Mouse (Mus musculus): ENCODE data around the gene Atf7. TPM values are rescaled to one million over a fixed set of nuclear protein-coding genes. Genes with fewer than 3 reads are reported as not detected.

Gene Atf7
- polyA plus RNA-seq, 1 experiment from 2014 or later, result 23.6 TPM

DNA sequence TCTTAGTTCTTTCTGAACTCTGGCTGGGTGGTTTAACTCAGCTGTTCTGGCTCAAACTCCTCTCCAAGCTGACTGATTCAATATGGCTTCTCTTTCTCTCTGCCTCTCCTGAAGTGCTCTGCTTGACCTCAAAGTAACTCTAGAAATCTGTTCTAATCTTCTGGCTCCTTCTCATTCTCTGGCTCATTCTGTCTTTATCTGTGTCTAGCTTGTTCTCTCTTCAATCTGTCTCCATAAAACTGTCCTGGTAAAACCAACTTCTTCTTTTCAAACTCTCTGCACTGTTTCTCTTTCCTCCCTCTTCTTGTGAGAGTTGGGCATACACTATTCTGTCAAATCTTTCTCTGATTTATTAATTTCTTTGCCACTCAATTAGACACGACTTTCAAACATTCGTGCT, 57.4 kb downstream of the Atf7 start:
- Histone ChIP-seq H3K9me3 (replicated peaks) (no peaks in the 10 kb centered on the region), H3K4me2 (replicated peaks) (no peak overlapping the region), H3K4me3 (no peak overlapping the region), H3K27me3 (no peaks in the 10 kb centered on the region), H3K4me1 (no peaks in the 10 kb centered on the region), H3K9ac (no peak overlapping the region), H3K27ac (no peak overlapping the region), H3K36me3 (no peaks in the 10 kb centered on the region)
- ATAC-seq (ENCODE audit: low FRiP score), result no peak
- WGBS, result 93% methylated on average over 2 of the region's 2 CpGs

DNA sequence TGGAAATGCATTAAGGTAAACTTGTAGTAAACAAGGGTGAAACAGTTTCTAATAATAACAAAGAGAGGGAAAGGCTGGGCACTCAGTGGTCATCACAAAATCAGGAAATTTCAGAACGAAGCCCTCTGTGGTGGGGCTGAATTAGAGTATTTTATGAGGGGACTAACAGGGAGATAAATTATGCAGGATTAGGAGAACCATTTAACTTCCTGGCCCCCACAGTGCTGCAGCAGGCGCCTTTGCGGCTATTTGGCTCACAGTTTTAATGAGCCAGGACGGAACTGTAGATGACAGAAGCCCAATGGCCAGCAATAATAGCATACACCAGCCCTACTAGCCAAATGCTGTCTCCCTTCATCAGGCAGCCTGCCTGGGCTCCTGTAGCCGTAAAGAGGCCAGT, 61.6 kb downstream of the Atf7 start:
- Histone ChIP-seq H3K36me3 (peaks cover 5% of the 10 kb centered on the region; the same call in 1 of the 2 replicates), H3K4me1 (no peaks in the 10 kb centered on the region), H3K27me3 (no peaks in the 10 kb centered on the region), H3K27ac (no peak overlapping the region), H3K9me3 (replicated peaks) (no peaks in the 10 kb centered on the region), H3K4me3 (no peak overlapping the region), H3K4me2 (replicated peaks) (no peak overlapping the region), H3K9ac (no peak overlapping the region)
- 89% methylated on average over 5 of the region's 5 CpGs for WGBS
- ATAC-seq (ENCODE audit: low FRiP score), result no peak

DNA sequence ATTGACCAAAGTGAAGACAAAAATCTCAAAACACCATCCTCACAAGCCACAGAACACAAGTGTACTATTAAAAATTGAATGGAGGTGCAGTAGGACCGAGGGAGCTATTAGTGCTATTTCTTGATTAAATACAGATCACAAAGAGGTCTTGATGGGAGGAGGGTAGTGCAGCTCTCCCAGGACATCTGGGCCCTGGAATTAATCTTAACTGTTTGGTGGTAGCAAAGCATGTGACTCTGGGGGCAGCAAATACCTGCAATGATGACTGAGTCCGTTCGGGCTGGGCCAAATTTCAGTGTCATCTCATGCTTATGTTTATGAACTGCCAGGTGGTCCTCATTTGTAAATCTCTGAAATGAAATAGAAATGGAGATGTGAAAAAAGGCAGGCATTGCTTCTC, 62.2 kb downstream of the Atf7 start:
- peaks cover 5% of the 10 kb centered on the region; the same call in 1 of the 2 replicates for H3K36me3 ChIP-seq
- no peak for ATAC-seq (ENCODE audit: low FRiP score)
- 90% methylated on average over 3 of the region's 3 CpGs for WGBS
- H3K9me3 ChIP-seq (replicated peaks), result no peaks in the 10 kb centered on the region
- H3K9ac ChIP-seq, result no peak overlapping the region
- H3K27me3 ChIP-seq, result no peaks in the 10 kb centered on the region
- H3K27ac ChIP-seq, result no peak overlapping the region
- H3K4me2 ChIP-seq (replicated peaks), result no peak overlapping the region
- H3K4me3 ChIP-seq, result no peak overlapping the region
- H3K4me1 ChIP-seq, result no peaks in the 10 kb centered on the region

DNA sequence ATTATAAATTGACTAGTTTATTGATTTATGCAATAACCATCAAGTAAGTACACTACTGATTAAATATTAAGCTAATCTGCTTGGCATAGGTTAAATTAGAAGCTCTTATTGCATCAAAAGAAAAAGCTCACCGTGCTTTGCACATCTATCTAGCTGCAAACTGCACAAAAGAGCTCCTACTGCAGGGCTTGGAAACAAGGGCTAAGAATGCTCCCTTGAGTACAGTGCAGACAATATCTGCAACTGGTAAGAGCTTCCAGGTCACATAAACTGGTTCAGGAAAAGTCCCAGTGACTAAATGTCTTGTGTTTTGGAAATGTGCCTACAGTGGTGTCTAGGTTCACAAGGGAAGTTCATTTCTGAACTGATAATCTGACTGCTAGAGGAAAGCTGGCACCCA, 62.8 kb downstream of the Atf7 start:
- no peak overlapping the region for H3K9ac ChIP-seq
- H3K27me3 ChIP-seq, result no peaks in the 10 kb centered on the region
- no peak for ATAC-seq (ENCODE audit: low FRiP score)
- no peak overlapping the region for H3K4me3 ChIP-seq
- peaks cover 5% of the 10 kb centered on the region; the same call in 1 of the 2 replicates for H3K36me3 ChIP-seq
- 90% methylated on average over 1 of the region's 1 CpGs for WGBS
- H3K9me3 ChIP-seq (replicated peaks), result no peaks in the 10 kb centered on the region
- H3K27ac ChIP-seq, result no peak overlapping the region
- H3K4me2 ChIP-seq (replicated peaks), result no peak overlapping the region
- H3K4me1 ChIP-seq, result no peaks in the 10 kb centered on the region

DNA sequence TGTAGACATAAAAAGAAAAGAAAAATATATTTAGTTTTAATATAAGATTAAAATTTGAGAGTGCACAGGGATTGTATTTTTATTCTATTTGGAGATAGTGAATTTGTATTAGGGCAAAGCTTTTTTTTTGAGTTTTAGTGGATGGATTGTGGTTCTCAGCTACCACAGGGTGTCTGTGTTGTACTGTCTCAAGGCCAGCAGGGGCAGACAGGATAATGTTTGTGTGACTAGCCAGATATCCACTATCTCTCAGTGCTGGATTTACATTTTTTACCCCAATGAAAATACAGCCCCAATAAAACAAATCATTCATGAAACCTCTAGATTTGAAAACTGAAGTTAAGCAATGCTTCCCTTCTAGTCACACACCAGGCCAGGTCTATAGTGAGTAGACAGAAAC, 67.7 kb downstream of the Atf7 start:
- H3K27me3 ChIP-seq, result no peaks in the 10 kb centered on the region
- H3K4me2 ChIP-seq (replicated peaks), result no peak overlapping the region
- no peak overlapping the region for H3K27ac ChIP-seq
- H3K9ac ChIP-seq, result no peak overlapping the region
- H3K4me1 ChIP-seq, result no peaks in the 10 kb centered on the region
- no peak for ATAC-seq (ENCODE audit: low FRiP score)
- H3K4me3 ChIP-seq, result no peak overlapping the region
- no peaks in the 10 kb centered on the region for H3K9me3 ChIP-seq (replicated peaks)
- H3K36me3 ChIP-seq, result peaks cover 27% of the 10 kb centered on the region

DNA sequence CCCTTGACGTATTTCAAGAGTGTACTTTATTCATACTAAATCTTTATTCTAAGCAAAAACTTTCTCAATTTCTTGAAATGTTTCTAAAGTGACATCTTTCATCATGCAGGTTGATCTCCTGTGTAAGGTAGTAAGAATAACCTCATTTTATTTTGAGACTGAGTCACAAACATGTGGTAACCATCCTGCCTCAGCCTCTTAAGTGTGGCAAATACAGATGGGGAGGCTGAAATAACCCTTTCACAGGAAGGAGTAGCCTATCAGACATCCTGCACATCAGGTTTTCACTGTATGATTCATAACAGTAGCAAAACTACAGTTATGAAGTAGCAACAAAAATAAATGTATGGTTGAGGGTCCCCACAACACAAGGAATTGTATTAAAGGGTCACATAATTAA, 69.7 kb downstream of the Atf7 start:
- no peak overlapping the region for H3K4me3 ChIP-seq
- H3K9ac ChIP-seq, result no peak overlapping the region
- peaks cover 37% of the 10 kb centered on the region for H3K36me3 ChIP-seq
- no peak overlapping the region for H3K4me2 ChIP-seq (replicated peaks)
- ATAC-seq (ENCODE audit: low FRiP score), result no peak
- 98% methylated on average over 1 of the region's 1 CpGs for WGBS
- no peaks in the 10 kb centered on the region for H3K4me1 ChIP-seq
- no peaks in the 10 kb centered on the region for H3K9me3 ChIP-seq (replicated peaks)
- no peak overlapping the region for H3K27ac ChIP-seq
- H3K27me3 ChIP-seq, result no peaks in the 10 kb centered on the region

DNA sequence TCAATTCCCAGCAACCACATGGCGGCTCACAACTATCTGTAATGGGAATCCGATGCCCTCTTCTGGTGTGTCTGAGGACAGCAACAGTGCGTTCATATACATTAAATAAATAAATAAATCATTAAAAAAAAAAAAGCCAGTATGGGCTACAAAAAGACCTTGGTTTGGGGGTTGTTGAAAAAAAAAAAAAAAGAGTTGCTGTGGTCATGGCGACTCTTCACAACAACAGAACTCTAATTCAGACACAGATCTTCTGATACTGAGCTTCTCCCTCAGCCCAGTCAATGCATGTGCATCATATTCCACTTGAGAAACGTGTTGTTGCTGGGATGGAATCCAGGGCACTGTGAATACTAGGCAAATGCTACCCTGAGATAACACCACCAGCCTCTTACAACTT, 72.7 kb downstream of the Atf7 start:
- no peaks in the 10 kb centered on the region for H3K4me1 ChIP-seq
- no peak overlapping the region for H3K27ac ChIP-seq
- H3K9me3 ChIP-seq (replicated peaks), result no peaks in the 10 kb centered on the region
- H3K4me3 ChIP-seq, result no peak overlapping the region
- H3K4me2 ChIP-seq (replicated peaks), result no peak overlapping the region
- no peaks in the 10 kb centered on the region for H3K27me3 ChIP-seq
- H3K9ac ChIP-seq, result no peak overlapping the region
- ATAC-seq (ENCODE audit: low FRiP score), result no peak
- H3K36me3 ChIP-seq, result peaks cover 47% of the 10 kb centered on the region
- 95% methylated on average over 5 of the region's 5 CpGs for WGBS

DNA sequence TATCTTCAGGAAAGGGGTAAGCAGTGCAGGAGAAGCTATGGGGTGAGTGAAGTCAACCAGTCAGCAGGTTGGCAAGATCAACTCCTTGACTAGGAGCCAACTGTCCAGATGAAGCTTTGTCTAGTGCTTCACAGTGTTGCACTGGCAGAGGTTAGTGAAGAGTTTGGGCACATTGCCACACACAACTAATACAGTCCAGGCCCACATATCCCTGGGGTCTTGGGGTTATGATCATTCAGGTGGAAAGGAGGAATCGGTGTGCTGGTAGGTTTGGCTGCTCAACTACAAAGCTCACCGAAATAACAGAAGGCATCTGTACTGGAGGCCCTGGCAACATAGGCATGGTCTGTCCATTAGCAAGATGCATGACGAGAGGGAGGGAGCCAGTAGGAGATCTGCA, 77.8 kb downstream of the Atf7 start:
- Histone ChIP-seq H3K27ac (no peak overlapping the region), H3K4me2 (replicated peaks) (no peak overlapping the region), H3K4me3 (no peak overlapping the region), H3K9me3 (replicated peaks) (no peaks in the 10 kb centered on the region), H3K4me1 (no peaks in the 10 kb centered on the region), H3K27me3 (no peaks in the 10 kb centered on the region), H3K9ac (no peak overlapping the region), H3K36me3 (peaks cover 42% of the 10 kb centered on the region)
- ATAC-seq (ENCODE audit: low FRiP score), result no peak
- 93% methylated on average over 3 of the region's 3 CpGs for WGBS

DNA sequence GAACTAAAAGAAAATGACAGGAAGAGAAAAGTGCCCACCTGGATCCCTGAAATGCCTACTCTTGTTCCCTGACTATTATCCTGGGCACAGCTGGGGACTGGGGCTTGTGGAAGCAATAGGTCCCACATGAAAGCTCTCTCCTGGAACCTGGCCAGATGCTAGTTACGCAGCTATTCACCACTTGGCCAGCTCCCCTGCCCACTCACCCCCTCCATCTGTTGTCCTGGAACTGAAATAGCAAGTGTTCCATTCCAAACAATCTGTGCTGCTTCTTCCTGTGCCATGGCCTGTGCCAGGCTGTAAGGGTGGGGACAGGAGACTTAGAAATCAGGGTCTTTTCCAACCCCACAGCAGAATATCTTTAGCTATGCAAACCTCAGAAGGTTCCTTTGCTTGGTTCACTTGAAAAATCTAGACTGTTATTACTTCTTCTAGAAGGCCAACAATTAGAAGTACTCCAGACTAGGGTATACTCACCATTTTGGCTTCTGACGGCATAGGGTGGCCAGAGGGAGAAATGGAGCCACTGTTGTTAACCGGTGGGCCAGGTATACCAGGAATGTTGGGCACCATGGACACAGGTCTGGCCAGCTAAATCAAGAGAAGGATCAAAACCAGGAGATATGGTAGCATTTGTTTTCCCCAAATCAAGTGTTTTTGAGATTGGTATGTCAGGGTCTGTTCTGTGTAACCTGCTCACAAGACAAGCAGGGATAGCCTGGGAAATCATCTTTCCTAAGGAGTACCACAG, 78.4 kb downstream of the Atf7 start:
- Histone ChIP-seq H3K27ac (no peak overlapping the region), H3K9ac (no peak overlapping the region), H3K27me3 (no peaks in the 10 kb centered on the region), H3K4me2 (replicated peaks) (no peak overlapping the region), H3K4me1 (no peaks in the 10 kb centered on the region), H3K9me3 (replicated peaks) (no peaks in the 10 kb centered on the region), H3K36me3 (peaks cover 36% of the 10 kb centered on the region), H3K4me3 (no peak overlapping the region)
- no peak for ATAC-seq (ENCODE audit: low FRiP score)
- 79% methylated on average over 3 of the region's 3 CpGs for WGBS

DNA sequence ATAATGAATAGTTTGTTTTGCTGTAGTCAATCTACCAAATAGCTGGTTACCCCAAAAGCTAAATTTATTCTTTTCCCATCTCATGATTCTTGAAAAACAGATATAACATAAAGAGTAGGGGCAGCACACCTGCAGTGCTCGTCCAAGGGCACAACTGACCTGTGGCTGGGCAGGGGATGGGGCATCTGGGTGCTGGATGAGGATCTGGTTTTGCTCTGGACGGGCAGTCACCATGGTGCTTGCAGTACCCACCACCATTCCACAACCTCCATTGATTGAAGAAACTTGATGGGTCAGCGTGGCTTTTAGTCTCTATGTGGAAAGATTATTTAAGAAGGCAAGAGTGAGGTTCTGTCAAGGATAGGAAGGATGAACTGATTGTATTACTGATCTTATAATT, 79.0 kb downstream of the Atf7 start:
- ATAC-seq (ENCODE audit: low FRiP score), result no peak
- Histone ChIP-seq H3K4me1 (no peaks in the 10 kb centered on the region), H3K9me3 (replicated peaks) (no peaks in the 10 kb centered on the region), H3K4me3 (no peak overlapping the region), H3K27me3 (no peaks in the 10 kb centered on the region), H3K36me3 (peaks cover 35% of the 10 kb centered on the region), H3K9ac (no peak overlapping the region), H3K4me2 (replicated peaks) (no peak overlapping the region), H3K27ac (no peak overlapping the region)
- 95% methylated on average over 3 of the region's 3 CpGs for WGBS

DNA sequence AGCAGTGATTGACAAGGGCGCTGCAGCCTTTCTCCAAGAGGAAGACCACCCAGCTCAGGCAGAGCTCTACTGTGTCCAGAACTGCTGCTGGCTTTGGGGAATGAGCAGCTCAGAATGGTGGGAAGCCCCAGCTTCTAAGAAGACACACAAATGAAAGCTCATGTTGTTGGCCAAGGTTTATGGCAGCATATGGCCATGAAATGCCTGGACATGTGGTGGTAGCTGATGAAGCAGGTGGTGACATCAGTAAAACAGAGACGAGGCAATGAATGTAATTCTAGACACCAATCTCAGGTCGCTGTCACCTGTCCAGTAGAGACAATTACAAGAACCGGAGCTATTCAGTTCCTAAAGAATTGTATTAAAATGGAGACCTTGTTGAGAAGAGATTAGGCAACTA, 80.5 kb downstream of the Atf7 start:
- no peak for ATAC-seq (ENCODE audit: low FRiP score)
- Histone ChIP-seq H3K9ac (no peak overlapping the region), H3K9me3 (replicated peaks) (no peaks in the 10 kb centered on the region), H3K4me3 (no peak overlapping the region), H3K4me1 (no peaks in the 10 kb centered on the region), H3K36me3 (peaks cover 46% of the 10 kb centered on the region), H3K27ac (no peak overlapping the region), H3K27me3 (no peaks in the 10 kb centered on the region), H3K4me2 (replicated peaks) (no peak overlapping the region)
- WGBS, result 92% methylated on average over 4 of the region's 4 CpGs

DNA sequence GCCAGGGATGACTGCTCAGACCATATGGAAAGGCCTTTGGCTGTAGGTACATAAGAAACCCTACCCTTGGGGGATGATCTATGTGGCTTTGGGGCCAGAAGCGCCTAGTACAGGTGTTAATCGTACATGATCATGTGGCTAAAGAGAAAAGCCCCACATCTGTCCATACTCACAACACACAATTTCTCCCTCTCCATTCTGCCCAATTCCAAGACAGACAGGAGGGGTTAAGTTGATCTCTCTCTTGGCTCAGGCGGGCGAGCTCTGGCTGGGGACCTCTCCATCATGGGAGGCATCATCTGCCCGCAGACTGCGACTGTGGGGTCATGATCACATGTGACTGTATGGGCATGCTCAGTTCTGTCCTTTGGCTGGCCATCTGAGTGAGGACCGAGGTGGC, 91.3 kb downstream of the Atf7 start:
- Histone ChIP-seq H3K4me3 (no peak overlapping the region), H3K4me1 (no peaks in the 10 kb centered on the region), H3K9me3 (replicated peaks) (no peaks in the 10 kb centered on the region), H3K36me3 (peaks cover 62% of the 10 kb centered on the region), H3K27ac (no peak overlapping the region), H3K27me3 (no peaks in the 10 kb centered on the region), H3K9ac (no peak overlapping the region), H3K4me2 (replicated peaks) (no peak overlapping the region)
- WGBS, result 95% methylated on average over 7 of the region's 7 CpGs
- no peak for ATAC-seq (ENCODE audit: low FRiP score)

DNA sequence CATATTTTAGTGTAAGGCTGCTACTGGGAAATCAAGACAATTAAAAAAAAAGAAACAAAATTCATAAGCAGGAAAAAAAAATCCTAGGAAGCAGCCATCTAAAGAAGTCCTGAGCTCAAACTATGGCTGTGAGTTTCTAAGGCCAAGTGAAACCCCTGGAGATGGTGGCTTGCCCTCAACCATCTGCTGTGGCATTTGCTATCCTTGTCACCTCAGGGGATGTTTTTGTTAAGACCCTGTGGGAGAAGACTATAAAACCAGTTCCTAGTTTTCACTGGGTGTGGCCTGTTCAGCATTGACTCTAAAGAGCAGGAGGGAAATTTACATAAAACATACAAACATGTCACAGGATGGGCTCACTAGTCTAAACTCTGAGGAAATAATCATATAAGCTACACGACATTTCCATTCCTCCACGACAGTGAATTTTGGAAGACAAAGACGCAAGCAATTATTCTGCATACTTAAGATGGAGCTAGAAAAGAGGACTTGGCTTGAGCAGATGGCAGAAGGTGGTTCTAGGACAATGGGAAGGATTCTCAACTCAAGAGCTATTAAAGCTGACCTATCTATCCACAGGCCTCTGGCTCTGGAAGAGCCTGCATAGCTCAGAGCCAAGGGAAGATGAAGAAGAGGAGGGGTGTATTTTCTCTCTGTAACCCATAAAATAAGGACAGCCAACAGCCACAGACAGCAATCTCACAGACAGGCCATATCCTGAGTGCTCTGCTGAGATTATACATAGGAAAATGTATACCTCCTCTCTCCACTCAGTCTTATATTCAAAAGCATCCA, 93.0 kb downstream of the Atf7 start:
- WGBS, result 88% methylated on average over 3 of the region's 3 CpGs
- H3K36me3 ChIP-seq, result peaks cover 66% of the 10 kb centered on the region
- H3K4me1 ChIP-seq, result no peaks in the 10 kb centered on the region
- no peak overlapping the region for H3K4me3 ChIP-seq
- H3K9me3 ChIP-seq (replicated peaks), result no peaks in the 10 kb centered on the region
- no peaks in the 10 kb centered on the region for H3K27me3 ChIP-seq
- no peak for ATAC-seq (ENCODE audit: low FRiP score)
- H3K9ac ChIP-seq, result no peak overlapping the region
- H3K4me2 ChIP-seq (replicated peaks), result no peak overlapping the region
- H3K27ac ChIP-seq, result no peak overlapping the region

All from hindbrain, embryonic 12.5 days (tissue).